Mouse (Mus musculus): ENCODE results near the gene March1.
A peak's percentile ranks its signal among the peaks of the same experiment; 100 is the strongest.
"Not testable (repeated sequence)": the region's sequence is repeated elsewhere in the genome, so short reads cannot be mapped to it uniquely, and the experiment has no call there.

March1 gene

GRCm38 (mm10) chr8:66269546-66269945 is 651.8 kb downstream of the March1 start:
- no peak for DNase-seq (ENCODE audit: inconsistent age in 2 of 2, low spot score in 1 of 2)

DNA sequence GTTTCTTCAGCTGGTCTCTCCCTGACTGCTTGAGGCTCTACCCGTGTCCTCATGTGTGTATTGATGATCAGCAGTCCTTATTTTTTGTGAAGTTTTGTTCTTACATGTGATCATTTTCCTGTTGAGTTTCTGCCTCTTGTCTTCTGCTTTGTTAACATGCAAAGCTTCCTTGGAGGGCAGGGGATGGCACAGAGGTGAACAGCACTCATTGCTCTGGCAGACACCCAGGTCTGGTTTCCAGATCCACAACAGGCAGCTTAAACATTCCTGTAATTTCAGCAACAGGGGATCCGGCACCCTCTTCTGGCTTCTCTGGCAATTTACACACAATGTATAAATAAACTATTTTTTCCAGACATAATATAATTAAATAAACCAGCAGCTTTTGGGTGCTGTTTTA is 652.4 kb downstream of the March1 start:
- no peak for DNase-seq (ENCODE audit: inconsistent age in 2 of 2, low spot score in 1 of 2)

DNA sequence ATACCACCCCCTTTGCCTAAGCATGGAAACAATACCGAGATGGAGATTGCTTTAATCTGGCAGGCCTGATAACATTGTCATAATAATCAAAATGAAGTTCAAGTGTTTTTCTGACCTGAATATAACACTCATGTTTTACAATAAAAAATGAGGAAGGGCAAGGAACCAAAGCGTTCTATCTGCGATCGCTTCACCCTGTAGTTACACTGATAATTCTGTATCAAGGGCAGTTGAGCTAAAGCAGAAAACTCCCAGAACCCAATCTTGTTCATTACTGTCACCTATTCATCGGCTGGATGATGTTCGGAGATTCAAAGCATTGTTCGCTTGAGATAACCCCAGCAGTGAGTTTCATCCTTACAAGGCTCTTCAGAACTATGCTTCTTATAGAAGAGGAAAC is 700.1 kb downstream of the March1 start:
- no peak for DNase-seq (ENCODE audit: inconsistent age in 2 of 2, low spot score in 1 of 2)

DNA sequence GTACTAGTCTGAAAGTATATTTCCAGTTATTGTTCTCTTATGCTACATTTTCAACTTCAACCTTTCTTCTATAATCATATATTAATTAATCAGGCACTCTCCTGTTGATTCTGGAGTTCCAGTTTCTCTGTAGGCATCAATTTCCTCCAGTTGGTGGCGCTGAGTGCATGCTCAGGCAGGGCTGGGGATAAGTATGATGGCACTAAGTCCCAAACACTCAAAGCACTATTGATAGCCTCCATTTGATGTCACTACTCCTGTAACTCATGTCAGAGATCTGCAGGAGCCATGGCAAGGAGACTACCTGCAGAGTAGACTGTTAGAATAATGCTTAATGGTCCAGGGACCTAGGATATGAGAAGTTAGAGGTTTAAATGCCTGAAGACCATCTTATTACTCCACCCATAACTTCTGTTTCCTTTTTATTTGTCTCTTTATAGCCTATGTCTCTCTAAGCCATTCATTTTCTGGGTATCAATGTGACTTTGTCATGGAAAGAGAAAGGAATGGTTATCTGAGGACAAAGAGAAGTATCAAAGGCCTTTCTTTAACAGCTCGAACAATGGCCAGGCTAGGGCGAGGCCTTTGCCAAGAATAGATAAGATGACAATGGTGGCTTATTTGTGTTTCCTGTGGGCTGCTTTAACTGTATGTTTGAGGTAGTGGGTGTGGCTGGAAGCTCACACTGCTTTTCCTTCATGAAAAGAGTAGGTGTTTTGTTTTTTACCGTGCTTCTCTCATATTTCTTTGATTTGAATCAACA is 705.5 kb downstream of the March1 start:
- peak; percentile 11 to 56 for DNase-seq (ENCODE audit: inconsistent age in 2 of 2, low spot score in 1 of 2)

GRCm38 (mm10) chr8:66326396-66326795 is 708.7 kb downstream of the March1 start:
- DNase-seq (ENCODE audit: inconsistent age in 2 of 2, low spot score in 1 of 2): no peak

GRCm38 (mm10) chr8:66332206-66332605 is 714.5 kb downstream of the March1 start:
- no peak for DNase-seq (ENCODE audit: inconsistent age in 2 of 2, low spot score in 1 of 2)

DNA sequence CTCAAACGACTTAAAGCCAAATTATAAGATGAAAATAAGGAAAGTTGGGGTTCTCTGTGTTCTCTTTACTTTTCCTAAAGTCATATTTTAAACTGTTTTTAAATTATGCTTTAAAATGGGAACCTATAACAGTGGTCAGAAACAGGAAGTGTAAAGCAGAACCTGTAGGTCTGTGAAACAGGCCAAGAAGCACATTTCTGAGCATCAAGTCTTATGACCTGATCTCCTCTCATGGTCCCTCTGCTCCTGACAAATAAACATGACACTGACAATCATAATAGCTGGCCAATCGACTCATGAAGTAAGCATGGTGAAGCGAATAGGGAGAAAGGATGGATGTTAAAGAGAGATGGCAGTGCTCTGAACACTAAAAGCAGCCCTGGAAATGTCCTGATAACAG is 716.6 kb downstream of the March1 start:
- DNase-seq (ENCODE audit: inconsistent age in 2 of 2, low spot score in 1 of 2): no peak

- no peak for DNase-seq (ENCODE audit: inconsistent age in 2 of 2, low spot score in 1 of 2)
Observed at GRCm38 (mm10) chr8:66339551-66339950, 721.9 kb downstream of the March1 start.

DNA sequence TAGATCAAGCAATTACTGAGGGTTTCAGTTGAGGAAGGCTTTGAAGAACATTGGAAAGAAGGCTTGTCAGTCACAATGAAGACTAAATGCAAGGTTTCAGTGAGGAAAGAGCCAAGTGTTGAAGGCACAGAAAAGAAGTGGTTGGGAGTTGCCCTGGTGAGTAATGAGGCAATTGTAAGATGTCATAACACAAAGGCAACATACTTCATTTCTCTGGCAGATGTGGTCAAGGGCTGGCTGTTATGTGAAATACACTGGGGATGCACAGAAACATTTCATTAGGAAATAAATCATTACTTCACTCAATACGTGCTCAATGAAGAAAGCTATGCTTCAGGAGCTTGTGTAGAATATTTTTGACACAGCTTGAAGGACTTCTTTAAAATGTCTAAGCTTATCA is 725.2 kb downstream of the March1 start:
- DNase-seq (ENCODE audit: inconsistent age in 2 of 2, low spot score in 1 of 2): peak in 1 of 2 experiments; percentile 25

DNA sequence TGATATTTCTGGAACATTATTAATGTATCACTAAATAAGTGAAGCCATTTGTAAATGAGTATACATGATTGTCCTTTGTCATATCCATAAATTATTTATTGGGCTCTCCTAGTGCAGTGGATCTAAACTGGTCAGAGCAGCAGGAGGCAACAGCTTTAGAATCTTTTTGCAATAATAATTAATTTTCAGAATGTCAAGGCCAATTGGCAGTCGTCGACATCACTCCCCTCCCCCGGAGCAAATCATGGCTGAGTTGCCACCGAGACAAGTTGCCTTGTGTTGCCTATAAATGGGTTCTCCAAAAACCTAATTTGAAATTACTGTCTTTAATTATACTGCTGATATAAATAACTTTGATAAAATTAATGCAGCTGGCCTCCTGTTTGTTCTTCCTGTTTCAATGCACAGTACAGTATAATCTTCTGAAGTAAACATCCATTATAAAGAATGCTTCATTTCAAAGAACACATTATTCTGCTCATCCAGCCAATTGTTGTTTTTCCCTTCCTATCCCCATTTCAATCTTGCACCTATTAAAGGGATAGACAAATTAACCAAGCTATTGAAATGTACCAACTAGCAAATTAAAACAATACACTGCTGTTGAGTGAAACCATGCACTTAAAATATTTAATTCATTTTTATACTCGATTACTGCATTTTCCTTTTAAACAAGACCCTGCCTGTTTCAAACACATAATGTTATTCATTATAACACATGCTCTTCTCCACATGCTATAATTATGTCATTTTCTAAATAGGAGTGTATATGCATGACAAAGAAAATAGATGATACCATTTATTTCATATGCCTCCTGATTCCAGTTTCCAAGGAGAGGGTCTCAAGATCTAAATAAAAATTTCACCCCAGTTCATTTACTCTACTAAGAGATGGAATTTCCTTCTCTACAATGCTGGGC is 745.4 kb downstream of the March1 start:
- no peak for DNase-seq (ENCODE audit: inconsistent age in 2 of 2, low spot score in 1 of 2)

DNA sequence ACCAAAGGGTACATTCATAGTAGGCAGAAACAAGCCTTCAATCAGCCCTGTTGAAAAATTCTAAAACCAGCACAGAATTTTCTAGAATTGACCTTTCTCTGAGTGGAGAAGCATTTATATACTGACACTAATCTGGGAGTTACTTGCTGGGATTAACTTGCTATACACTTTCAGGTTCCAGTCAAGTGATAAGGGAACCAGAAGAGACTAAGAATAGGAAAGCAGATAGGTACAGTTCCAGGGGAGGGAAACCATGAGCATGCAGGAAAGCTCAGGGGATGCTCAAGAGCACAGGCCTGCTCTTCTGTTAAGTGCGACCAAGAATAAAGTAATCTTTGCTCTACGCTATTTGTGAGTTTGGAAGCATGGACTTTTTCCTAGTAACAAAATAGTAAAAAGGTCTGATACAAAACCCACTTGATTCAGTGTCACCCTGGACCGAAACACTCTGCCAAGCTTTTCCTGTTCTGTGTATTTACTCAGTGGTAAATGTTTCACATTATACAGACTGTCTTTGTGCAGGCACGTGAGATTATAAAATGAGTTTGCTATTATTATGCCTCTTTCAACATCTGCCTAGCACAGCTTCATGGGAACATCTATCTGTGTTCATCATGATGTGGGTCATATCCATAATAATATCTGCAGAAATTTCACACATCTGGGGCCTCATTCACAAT is 766.1 kb downstream of the March1 start:
- no peak for DNase-seq (ENCODE audit: inconsistent age in 2 of 2, low spot score in 1 of 2)

- no peak for DNase-seq (ENCODE audit: inconsistent age in 2 of 2, low spot score in 1 of 2)
Observed at GRCm38 (mm10) chr8:66386008-66386407, 768.3 kb downstream of the March1 start.

DNA sequence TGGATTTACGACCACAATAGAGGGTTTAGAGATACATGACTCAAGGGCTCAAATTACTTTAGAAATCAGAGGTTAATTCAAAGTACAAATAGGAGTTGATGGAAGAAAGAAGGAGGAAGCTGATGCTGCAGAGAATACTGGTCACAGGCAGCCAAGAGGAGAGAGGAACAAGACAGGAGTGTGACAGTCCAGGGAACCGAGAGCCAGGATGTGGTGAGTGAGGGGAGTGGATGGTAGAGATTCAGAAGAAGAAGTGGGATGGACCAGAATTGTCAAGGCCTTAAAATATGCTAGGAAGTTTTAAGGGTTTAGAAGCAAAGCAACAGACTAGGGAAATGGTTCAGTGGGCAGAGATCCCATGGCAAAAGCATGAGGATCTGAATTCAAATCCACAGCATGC is 771.0 kb downstream of the March1 start:
- peak; percentile 5 to 23 for DNase-seq (ENCODE audit: inconsistent age in 2 of 2, low spot score in 1 of 2)

DNA sequence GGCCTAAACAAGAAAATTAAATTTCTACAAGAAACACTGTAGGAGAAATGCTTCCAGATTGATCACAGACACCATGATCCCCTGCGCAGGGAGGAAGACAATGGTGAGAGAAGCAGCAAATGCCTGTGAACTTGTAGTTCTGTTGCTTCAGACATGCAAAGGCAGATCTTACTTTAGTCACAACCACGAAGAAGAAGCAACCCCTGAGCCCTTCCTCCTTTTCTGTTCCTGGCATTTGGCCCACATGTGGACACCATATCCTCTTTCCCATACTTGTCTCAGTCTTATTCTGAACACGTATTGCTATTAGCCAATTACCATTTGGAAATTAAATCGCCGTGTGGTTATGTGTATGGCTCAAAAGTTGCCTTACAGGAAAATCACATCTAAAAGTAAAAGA is 773.9 kb downstream of the March1 start:
- DNase-seq (ENCODE audit: inconsistent age in 2 of 2, low spot score in 1 of 2): peak; percentile 5 to 25

- no peak for DNase-seq (ENCODE audit: inconsistent age in 2 of 2, low spot score in 1 of 2)
Observed at GRCm38 (mm10) chr8:66392900-66393299, 775.2 kb downstream of the March1 start.

GRCm38 (mm10) chr8:66394148-66394547 is 776.4 kb downstream of the March1 start:
- no peak for DNase-seq (ENCODE audit: inconsistent age in 2 of 2, low spot score in 1 of 2)

GRCm38 (mm10) chr8:66397811-66398210 is 780.1 kb downstream of the March1 start:
- DNase-seq (ENCODE audit: inconsistent age in 2 of 2, low spot score in 1 of 2): no peak

DNA sequence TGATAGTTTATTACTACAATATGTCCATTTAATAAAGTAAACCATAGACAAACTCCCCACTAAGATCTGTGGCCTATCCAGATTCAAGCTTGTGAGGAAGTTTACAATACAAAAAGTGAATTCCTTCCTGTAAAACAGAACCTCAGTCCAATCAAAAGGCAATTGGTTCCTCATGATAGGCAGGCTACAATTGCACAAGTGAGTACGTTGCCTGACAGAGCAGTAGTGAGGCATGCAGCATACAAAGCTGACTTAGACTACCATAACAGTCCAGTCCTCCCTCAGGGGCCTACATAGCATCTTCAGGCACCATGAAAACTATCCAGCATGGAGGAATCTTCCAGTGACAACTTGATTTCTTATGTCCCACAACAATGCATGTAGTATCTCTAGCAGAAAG is 782.4 kb downstream of the March1 start:
- no peak for DNase-seq (ENCODE audit: inconsistent age in 2 of 2, low spot score in 1 of 2)

DNA sequence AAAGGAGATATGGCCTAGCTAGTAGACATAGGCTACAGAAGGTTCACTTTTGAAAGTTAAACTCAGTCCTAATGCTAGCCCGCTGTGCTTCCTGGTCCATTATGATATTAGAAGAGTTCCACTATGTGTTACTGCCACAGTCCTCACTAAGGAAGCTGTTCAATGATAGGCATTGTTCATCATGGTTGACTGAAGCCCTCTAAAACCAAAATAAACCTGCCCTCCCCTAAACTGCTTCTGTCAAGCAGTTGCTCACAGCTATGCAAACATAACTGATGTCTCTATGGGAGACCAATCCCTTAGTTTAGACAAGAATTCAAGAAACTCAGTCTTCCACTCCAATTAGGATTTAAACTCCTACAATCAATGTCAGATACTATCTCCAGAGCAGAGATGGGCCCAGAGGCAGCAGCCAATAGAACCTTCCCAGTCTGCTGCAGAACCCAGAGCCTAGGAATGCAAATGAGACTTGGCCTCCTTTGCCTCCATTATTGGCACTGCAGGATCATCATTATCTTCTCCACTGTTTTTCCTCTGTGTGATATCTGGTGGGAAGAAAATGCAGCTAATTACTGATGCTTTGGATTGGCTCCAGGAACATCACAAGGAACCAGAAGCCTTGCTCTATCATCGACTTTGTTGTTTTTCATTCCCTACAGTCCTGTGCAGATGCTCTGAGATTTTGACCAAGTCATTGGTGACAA is 787.2 kb downstream of the March1 start:
- DNase-seq (ENCODE audit: inconsistent age in 2 of 2, low spot score in 1 of 2): no peak

DNA sequence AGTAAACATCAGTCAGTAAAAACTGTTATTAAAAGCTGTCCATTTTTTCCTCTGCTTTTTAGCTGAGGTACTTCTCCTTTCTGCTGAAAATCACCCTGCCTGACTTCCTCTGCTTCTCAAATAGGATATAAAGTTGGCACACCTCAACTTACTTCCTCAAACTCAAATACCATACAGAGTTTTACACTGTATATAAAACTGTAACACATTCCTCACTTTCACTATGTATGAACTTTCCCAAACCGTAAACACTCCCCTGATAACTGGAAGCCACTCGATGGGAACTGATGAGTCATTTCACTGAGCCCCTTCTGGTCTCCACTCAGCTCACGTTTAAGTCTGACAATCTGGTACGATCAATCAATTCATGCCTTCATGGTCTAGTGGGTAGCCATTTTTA is 788.1 kb downstream of the March1 start:
- DNase-seq (ENCODE audit: inconsistent age in 2 of 2, low spot score in 1 of 2): not testable (repeated sequence)
